Mouse (Mus musculus) heart, postnatal 14 days (tissue): Measurements from ENCODE around the gene Gm11127. TPM values are rescaled to one million over a fixed set of nuclear protein-coding genes. Genes with fewer than 3 reads are reported as not detected.
"Not testable (repeated sequence)": the region's sequence is repeated elsewhere in the genome, so short reads cannot be mapped to it uniquely, and the experiment has no call there.

Source experiments
- DNase-seq, 2 experiments: peaks; one replicate each; pipeline ENCODE4 v3.0.0; 2021 to 2022
- intact Hi-C: fragments of 180-260 bp; cut with DNase I; formaldehyde crosslinking; loops from one replicate; pipeline ENCODE4 v1.15.1; 2025
- total RNA-seq, 2 experiments: library from RNA; stranded (reverse); gene quantifications; 2 replicates each; pipeline ENCODE4 v1.2.3; 2021

Gene Gm11127
- total RNA-seq, 2 experiments from 2014 or later: 1.5 to 2.3 TPM

GRCm38 (mm10) chr17:36032351-36032875, 25.8 kb downstream of the Gm11127 start, which contains the start of gene H2-T23:
H2-T23 (minus strand) TSS chr17:36032855.
- intact Hi-C loops: not testable (repeated sequence)
- peak; percentile 48 for DNase-seq

- intact Hi-C loops: not testable (repeated sequence)
- peak; percentile 43 to 45 for DNase-seq
These were observed 26.4 kb downstream of the Gm11127 start for GRCm38 (mm10) chr17:36031583-36032331.

DNA sequence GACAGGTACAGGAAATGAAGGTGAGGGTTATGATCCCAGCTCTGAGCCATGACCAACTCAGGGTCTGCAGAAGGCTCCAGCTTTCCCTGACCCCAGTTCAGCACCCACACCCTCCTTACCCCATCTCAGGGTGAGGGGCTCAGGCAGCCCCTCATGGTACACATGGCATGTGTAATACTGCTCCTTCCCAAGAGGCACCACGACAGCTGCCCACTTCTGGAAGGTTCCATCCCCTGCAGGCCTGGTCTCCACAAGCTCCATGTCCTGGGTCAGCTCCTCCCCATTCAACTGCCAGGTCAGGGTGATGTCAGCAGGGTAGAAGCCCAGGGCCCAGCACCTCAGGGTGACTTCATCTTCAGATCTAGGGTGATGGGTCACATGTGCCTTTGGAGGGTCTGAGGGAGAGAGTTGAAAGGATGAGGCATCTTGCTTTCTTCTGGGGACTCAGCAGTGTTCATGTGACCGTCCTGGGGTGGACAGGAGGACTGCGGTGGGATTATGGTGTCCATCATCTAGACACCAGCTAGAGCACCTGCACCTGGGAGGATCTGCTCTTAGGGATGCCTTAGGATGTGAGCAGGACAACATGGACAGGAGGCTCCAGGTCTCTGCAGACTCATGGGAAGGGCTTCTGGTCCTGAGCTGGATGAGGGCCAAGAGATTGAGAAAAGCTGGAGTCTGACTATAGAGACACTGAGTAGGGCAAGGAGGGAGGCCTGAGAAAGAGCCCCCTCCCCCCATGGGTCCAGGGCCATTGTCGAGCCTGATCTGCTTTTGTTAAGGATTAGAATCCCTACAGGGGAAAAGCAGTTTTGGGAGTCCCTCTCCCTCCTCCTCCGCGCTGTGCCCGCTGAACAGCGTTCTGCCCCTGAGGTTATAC, 27.2 kb downstream of the Gm11127 start:
- intact Hi-C loops, DNase-seq: not testable (repeated sequence)

DNA sequence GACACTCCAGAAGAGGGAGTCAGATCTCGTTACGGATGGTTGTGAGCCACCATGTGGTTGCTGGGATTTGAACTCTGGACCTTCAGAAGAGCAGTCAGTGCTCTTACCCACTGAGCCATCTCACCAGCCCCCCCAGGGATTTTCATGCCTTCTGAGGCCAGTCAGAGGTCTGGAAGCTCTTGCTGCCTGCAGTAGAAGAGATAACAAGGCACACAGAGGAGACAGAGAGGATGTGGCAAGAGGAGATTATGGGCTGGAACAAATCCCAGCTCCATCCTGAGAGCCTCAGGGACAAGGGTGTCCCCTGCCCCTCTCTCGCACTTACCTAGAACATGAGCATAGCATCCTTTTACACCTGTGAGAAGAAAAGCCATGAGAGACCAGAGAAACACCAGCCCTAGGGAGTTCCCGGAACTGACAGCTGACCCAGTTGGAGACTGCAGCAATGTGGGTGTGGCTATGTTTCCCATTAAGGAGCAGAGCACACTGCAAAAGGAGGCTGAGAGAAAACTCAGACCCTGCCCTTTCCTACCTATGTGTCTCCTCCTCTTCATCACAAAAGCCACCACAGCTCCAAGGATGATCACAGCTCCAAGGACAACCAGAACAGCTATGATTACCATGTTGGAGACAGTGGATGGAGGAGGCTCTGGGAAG, 28.0 kb downstream of the Gm11127 start:
- intact Hi-C loops, DNase-seq: not testable (repeated sequence)

DNA sequence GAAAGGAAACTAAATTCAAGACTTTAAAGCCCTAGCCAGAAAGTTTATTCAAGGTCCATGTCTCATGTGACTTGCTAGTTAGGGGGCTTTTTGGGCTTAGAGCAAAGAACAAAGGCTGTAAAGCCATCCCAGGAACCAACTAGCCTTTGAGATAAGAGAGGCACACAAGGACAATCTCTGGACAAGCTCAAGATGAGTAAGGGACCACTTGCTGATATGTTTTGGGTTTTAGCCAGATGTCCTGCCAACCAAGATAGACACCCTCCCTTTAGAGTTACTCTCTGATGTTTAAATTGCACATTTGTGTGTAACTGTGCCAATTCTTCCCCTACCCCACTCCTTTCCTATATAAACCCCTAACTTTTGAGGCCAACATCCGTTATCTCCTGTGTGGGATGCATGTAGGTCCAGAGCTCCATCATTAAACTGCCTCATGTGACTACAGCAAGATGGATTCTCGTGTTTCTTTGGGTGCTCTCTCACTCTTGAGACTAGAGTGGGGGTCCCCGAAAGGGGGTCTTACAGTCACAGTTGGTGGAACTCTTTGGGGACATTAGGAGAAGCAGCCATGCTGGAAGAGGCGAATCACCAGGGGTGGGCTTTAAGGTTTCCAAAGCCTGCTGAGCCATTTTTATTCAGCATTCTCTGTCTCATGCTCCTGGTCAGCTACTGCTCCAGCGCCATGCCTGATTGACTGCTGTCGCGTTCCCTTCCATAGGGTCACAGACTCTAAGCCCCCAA, 29.1 kb downstream of the Gm11127 start:
- no peak for DNase-seq
- intact Hi-C loops: no loop called here

- intact Hi-C loops: no loop called here
- no peak for DNase-seq
These were observed 30.5 kb downstream of the Gm11127 start for GRCm38 (mm10) chr17:36027663-36028062.

- intact Hi-C loops: no loop called here
- DNase-seq: no peak
These were observed 32.3 kb downstream of the Gm11127 start for GRCm38 (mm10) chr17:36025901-36026300.

DNA sequence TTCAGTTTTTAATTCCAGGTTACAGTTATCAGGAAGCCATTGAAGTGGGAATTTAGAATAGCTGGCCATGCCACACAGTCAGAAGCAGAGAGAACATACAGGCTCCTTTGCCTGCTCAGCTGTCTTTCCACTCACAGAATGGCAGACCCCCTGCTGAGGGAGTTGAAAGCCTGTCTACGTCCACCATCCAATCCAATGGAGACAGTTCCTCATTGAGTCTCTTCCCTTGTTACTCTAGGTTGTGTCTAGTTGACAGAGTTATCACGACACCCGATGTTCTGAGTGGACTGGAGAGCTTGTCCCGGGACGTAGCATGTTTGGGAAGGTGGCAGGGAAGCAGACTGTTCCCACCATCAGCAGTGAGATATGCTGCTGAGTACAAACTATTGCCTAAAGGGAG, 33.0 kb downstream of the Gm11127 start:
- no peak for DNase-seq
- intact Hi-C loops: no loop called here

DNA sequence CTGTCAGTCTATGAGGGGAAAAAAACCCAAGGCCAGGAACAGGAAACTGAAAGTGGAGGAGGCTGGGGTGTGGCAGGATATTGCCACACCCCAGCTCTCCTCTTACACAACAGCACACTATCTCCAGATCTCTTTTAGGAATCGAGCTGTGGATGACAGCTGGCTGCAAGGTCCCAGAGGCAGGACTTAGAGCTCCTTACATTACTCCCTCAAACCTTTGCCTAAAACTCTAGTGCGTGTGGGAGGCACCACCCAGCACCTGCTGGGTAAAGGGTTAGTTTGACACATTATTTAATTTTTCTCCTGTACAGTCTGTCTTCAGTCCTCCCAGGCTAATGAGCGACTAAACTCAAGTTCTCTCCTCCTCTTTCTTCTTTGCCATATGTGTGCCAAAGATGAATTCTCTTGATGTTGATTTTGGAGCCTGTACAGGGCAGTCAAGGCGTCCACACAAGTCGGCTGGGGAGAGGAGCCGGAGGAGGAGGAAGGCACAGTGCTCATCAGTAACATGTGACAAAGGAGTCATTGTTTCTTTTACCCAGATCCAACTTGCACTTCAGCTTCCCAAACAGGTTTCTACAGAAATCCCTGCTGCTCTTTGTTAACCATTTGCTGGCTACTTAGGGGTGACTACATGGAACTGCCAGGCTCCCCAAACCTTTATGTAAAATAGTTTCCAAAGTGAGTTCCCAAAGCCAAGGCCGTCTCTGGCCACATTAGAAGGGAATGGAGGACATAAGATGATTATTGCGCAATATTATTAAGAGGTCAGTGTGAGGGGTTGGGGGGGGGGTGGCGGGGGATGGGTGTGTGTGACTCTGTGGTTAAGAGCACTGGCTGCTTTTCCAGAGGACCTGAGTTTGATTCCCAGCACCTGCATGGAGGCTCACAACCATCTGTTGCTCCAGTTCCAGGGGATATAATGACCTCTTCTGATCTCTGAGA, 34.2 kb downstream of the Gm11127 start:
- peak in 1 of 2 experiments; percentile 23 for DNase-seq
- intact Hi-C loops: no loop called here

GRCm38 (mm10) chr17:36022922-36023321, 35.2 kb downstream of the Gm11127 start:
- intact Hi-C loops: no loop called here
- DNase-seq: no peak

DNA sequence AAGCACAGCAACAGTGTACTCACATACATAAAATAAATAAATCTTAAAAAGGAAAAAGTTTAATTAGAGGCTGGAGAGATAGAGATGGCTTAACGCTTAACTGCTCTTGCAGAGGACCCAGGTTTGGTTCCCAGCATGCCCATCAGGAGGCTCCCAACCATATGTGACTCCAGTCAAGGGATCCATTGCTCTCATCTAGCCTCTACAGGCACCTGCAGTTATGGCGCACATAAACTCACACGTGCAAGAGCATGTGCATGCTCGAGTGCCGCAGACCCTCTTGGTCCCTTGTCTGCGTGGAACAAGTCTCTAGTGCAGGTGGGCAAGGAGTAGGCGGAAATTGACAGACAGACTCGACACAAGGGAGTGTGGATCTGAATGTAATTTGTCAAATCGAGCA, 36.1 kb downstream of the Gm11127 start:
- intact Hi-C loops: no loop called here
- DNase-seq: no peak

GRCm38 (mm10) chr17:36021309-36021708, 36.9 kb downstream of the Gm11127 start:
- intact Hi-C loops: no loop called here
- DNase-seq: no peak

GRCm38 (mm10) chr17:36020191-36021073, 37.7 kb downstream of the Gm11127 start, which contains the start of gene H2-T24:
H2-T24 (minus strand) TSS chr17:36020560.
- DNase-seq: peak; percentile 66 to 68
- intact Hi-C loops: no loop called here

DNA sequence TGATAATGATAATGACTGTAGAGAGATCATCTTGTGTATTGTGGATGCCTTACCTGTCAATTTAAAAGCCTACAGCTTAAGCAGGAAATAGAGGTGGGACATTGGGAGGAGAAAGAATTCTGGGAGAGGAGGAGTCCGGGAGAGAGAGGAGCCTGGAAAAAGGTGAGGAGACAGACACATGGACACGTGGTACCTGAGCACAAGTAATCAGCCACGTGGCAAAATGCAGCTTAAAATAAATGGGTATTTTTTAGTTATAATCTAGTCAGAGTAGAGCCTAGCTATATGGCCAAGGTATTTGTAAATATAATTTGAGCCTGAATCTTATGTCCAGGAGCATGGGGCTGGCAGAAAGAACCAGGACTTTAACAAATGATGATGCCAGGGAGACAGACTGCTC, 38.7 kb downstream of the Gm11127 start:
- intact Hi-C loops: no loop called here
- no peak for DNase-seq

GRCm38 (mm10) chr17:36018979-36019378, 39.2 kb downstream of the Gm11127 start:
- peak in 1 of 2 experiments; percentile 23 for DNase-seq
- intact Hi-C loops: no loop called here

DNA sequence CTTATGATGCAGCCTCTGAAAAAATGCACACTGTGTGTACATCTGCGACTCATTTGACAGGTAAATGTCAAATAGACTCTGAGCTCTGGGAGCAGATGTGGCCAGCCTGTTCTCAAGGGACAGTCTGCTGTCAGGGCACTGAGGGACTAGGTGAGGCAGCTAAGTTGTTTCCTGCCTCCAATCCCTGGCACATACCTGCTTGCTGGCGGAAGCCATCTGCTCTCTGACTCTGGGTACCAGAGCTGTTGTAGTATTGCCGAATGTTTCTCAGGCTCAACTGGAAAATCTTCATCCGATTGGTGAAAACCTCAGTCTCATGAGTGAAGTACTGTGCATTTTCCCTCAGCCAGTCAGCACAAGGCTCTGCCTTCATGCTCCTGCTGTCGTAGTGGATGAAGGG, 41.1 kb downstream of the Gm11127 start:
- DNase-seq: no peak
- intact Hi-C loops: no loop called here

GRCm38 (mm10) chr17:36014977-36015376, 43.2 kb downstream of the Gm11127 start:
- no peak for DNase-seq
- intact Hi-C loops: no loop called here
